Mouse (Mus musculus): ENCODE data around the gene 6030458C11Rik. TPM values are rescaled to one million over a fixed set of nuclear protein-coding genes. Genes with fewer than 3 reads are reported as not detected.

Gene 6030458C11Rik
- total and polyA plus RNA-seq, 3 experiments: 17.5 to 38.3 (median 30.6) TPM

DNA sequence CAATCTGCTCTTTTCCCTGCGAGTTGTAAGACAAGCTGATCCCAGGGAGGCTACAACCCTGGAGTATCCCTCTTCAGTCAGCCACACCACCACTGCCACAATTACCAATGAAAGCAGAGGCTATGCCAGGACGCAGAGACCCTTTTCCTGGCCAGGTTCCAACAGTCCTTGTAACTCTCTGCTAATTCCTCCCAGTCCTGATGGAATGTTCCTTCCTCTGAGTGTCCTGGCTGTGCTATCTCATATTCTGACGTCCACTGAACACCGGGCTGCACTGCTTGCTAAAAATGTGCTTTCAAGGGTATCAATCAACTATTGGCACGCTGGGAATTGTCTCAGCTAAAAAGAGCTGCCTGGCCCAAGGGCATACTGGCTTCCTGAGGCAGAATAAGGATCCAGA lies 66.0 kb downstream of the 6030458C11Rik start:
- no peak overlapping the region for H3K4me3 ChIP-seq (replicated peaks in 1 of 3; ENCODE audit: low read depth in 2 of 3, low read length in 2 of 3, poor library complexity in 1 of 3)
- TF ChIP-seq ZKSCAN1 (IDR thresholded peaks at IDR 0.05; ENCODE audit: borderline replicate concordance, low read depth, low read length): no peak
- TF ChIP-seq NELFE (IDR thresholded peaks at IDR 0.05; ENCODE audit: low read depth, low read length): no peak
- no peak for TF ChIP-seq MAX (IDR thresholded peaks at IDR 0.05; ENCODE audit: low read length)
- no peak for TF ChIP-seq SMC3 (IDR thresholded peaks at IDR 0.05; ENCODE audit: low read depth, low read length)
- TF ChIP-seq CHD2 (IDR thresholded peaks at IDR 0.05; ENCODE audit: low read length): no peak
- DNase-seq (ENCODE audit: extremely low read depth): no peak
- no peaks in the 10 kb centered on the region for H3K9me3 ChIP-seq (replicated peaks; ENCODE audit: low read length)
- H3K9ac ChIP-seq (ENCODE audit: insufficient read depth, low read depth): no peak overlapping the region
- H3K4me1 ChIP-seq (ENCODE audit: control insufficient read depth in 1 of 2, insufficient read depth in 2 of 2): peaks cover 0 to 3% of the 10 kb centered on the region in 2 experiments; a peak in 2 of 4 replicates
- H3K27me3 ChIP-seq (replicated peaks): no peaks in the 10 kb centered on the region
- H3K36me3 ChIP-seq (replicated peaks in 1 of 2; ENCODE audit: control insufficient read depth in 1 of 2, insufficient read depth in 1 of 2, low read length in 1 of 2): no peaks in the 10 kb centered on the region
- dilution Hi-C loops (cut with MboI; ENCODE audit: extremely low pct_ligation_motif_present, extremely low pct_unique_long_range_greater_than_20kb, low sequenced_read_pairs): no loop called here
- no peak overlapping the region for H3K27ac ChIP-seq (ENCODE audit: insufficient read depth, low read depth)
- in situ Hi-C loops (cut with MboI; ENCODE audit: low pct_ligation_motif_present, low pct_unique_long_range_greater_than_20kb, low sequenced_read_pairs): no loop called here
- no peaks in the 10 kb centered on the region for H3K79me2 ChIP-seq (replicated peaks; ENCODE audit: control insufficient read depth, extremely low read depth, insufficient read depth, poor library complexity, severe bottlenecking)
- no peak overlapping the region for H3K4me2 ChIP-seq (ENCODE audit: insufficient read depth, low read depth, poor library complexity, severe bottlenecking)

Other genes starting within 250 kb of the 6030458C11Rik start
- gene Pdzd2, start 84.7 kb downstream of the 6030458C11Rik start, total RNA-seq (2012; rRNA removed): 0.17 and 0.21 TPM in 2 replicates
- 0.04 and 0.05 TPM in 2 replicates for gene Pdzd2, start 84.7 kb downstream of the 6030458C11Rik start, total RNA-seq (2014; rRNA removed)
- gene Pdzd2, start 84.7 kb downstream of the 6030458C11Rik start, polyA plus RNA-seq (2012; ENCODE audit: insufficient read length, low read depth): 0.12 and 0.24 TPM in 2 replicates
- 23.4 and 25.9 TPM in 2 replicates for gene Drosha, start 166 bp upstream of the 6030458C11Rik start, total RNA-seq (2012; rRNA removed)
- gene Drosha, start 166 bp upstream of the 6030458C11Rik start, total RNA-seq (2014; rRNA removed): 24.8 and 25.8 TPM in 2 replicates
- 79.2 and 81.9 TPM in 2 replicates for gene Drosha, start 166 bp upstream of the 6030458C11Rik start, polyA plus RNA-seq (2012; ENCODE audit: insufficient read length, low read depth)

All from CH12.LX (cell line).